Comparison of ENCODE assay signal across 32 mouse cellular contexts in genomic region chr3:146793554-146794257, GRCm38 (mm10). TPM values are rescaled to one million over a fixed set of nuclear protein-coding genes. Genes with fewer than 3 reads are reported as not detected.
DNase-seq lines count a peak whose midpoint lies in the region; ATAC-seq and TF ChIP-seq lines count a peak whose summit lies in the region.
"Had no signal": no experiment of that assay in that cellular context is flagged by ENCODE, and none has a peak within 500 bp of the region (broad histone marks: within the 10 kb centered on the region; RNA-seq: fewer than 3 reads in every experiment).

No protein-coding gene starts in this region.

- H3K4me3 ChIP-seq in MEL (ENCODE audit: control insufficient read depth in 1 of 2, insufficient read depth in 1 of 2, low read depth in 2 of 2, low read length in 2 of 2), result peak overlapping the region; percentile 42 to 44
- no peak overlapping the region for H3K4me3 ChIP-seq in liver, embryonic 13.5 days (replicated peaks)
- no peak overlapping the region for H3K4me3 ChIP-seq in stomach, postnatal 0 days (ENCODE audit: low read depth, low read length)
- H3K4me3 ChIP-seq: embryonic facial prominence, embryonic 12.5 days; forebrain, embryonic 13.5 days; heart, embryonic 10.5 days; heart, embryonic 15.5 days; hindbrain, embryonic 12.5 days; layer of hippocampus, adult 2 months; limb, embryonic 13.5 days; megakaryocyte, embryonic 14.5 days; midbrain, embryonic 13.5 days; neural tube, embryonic 15.5 days had no signal

- peaks cover 0 to 16% of the 10 kb centered on the region in 2 experiments; a peak in 3 of 4 replicates for H3K36me3 ChIP-seq in MEL (ENCODE audit: control insufficient read depth in 1 of 2, insufficient read depth in 2 of 2, low read length in 2 of 2)
- no peaks in the 10 kb centered on the region for H3K36me3 ChIP-seq in liver, embryonic 13.5 days
- H3K36me3 ChIP-seq in stomach, postnatal 0 days (ENCODE audit: control insufficient read depth, insufficient read depth, low read length), result no peaks in the 10 kb centered on the region
- H3K36me3 ChIP-seq: heart, embryonic 10.5 days; hindbrain, embryonic 12.5 days; midbrain, embryonic 13.5 days; neural tube, embryonic 15.5 days had no signal

- H3K4me2 ChIP-seq in liver, embryonic 13.5 days, result peak overlapping the region; percentile 35
- H3K4me2 ChIP-seq in stomach, postnatal 0 days (replicated peaks; ENCODE audit: low read depth), result no peak overlapping the region
- H3K4me2 ChIP-seq: embryonic facial prominence, embryonic 12.5 days; forebrain, embryonic 13.5 days; heart, embryonic 15.5 days; hindbrain, embryonic 12.5 days; limb, embryonic 13.5 days; lung, embryonic 14.5 days; midbrain, embryonic 13.5 days; neural tube, embryonic 15.5 days had no signal

- H3K27ac ChIP-seq in MEL (ENCODE audit: control insufficient read depth, low read depth, low read length), result peak overlapping the region; percentile 74
- H3K27ac ChIP-seq in liver, embryonic 13.5 days, result peak overlapping the region; percentile 29; the same call in 1 of the 2 replicates
- no peak overlapping the region for H3K27ac ChIP-seq in stomach, postnatal 0 days (replicated peaks)
- H3K27ac ChIP-seq: embryonic facial prominence, embryonic 12.5 days; forebrain, embryonic 13.5 days; heart, embryonic 10.5 days; heart, embryonic 15.5 days; hindbrain, embryonic 12.5 days; layer of hippocampus, adult 2 months; limb, embryonic 13.5 days; midbrain, embryonic 13.5 days; neural tube, embryonic 15.5 days had no signal

- peak; percentile 81 for DNase-seq in MEL (ENCODE audit: low read depth, low spot score)
- peak; percentile 30 for DNase-seq in liver, embryonic 13.5 days
- DNase-seq in stomach, postnatal 0 days (ENCODE audit: low spot score), result no peak
- no peak for DNase-seq in lung, adult 18-20 months
- DNase-seq in layer of hippocampus, adult 8-10 months (ENCODE audit: low spot score in 2 of 2), result no peak
- DNase-seq: adrenal gland, postnatal 14 days; cerebellum, adult 11 months; cerebellum, adult 9-10 months; cerebellum, postnatal 36 days; embryo, embryonic 11 days; gastrocnemius, postnatal 14 days; kidney, postnatal 36 days; lung, embryonic 14.5 days; retina, postnatal 1 day; right cerebral cortex, postnatal 25 days; thymus, adult 18-20 months; thymus, postnatal 36 days had no signal

- no peaks in the 10 kb centered on the region for H3K79me2 ChIP-seq in MEL (ENCODE audit: control insufficient read depth, insufficient read depth, low read length, poor library complexity)

- peak overlapping the region; percentile 53 for H3K9ac ChIP-seq in MEL (ENCODE audit: control insufficient read depth, low read depth, low read length, poor library complexity, severe bottlenecking)
- peak overlapping the region; percentile 45 for H3K9ac ChIP-seq in liver, embryonic 13.5 days
- H3K9ac ChIP-seq in stomach, postnatal 0 days (ENCODE audit: low read length), result no peak overlapping the region
- H3K9ac ChIP-seq: embryonic facial prominence, embryonic 12.5 days; forebrain, embryonic 13.5 days; heart, embryonic 15.5 days; hindbrain, embryonic 12.5 days; limb, embryonic 13.5 days; lung, embryonic 14.5 days; midbrain, embryonic 13.5 days; neural tube, embryonic 15.5 days had no signal

- no peak for TF ChIP-seq POLR2A in MEL (IDR thresholded peaks at IDR 0.05; ENCODE audit: control insufficient read depth in 1 of 2, insufficient read depth in 1 of 2, low read depth in 1 of 2, low read length in 2 of 2, poor library complexity in 1 of 2)

- peaks cover 6 to 8% of the 10 kb centered on the region in 2 experiments for H3K4me1 ChIP-seq in MEL (ENCODE audit: control insufficient read depth in 1 of 2, insufficient read depth in 2 of 2, low read length in 2 of 2)
- H3K4me1 ChIP-seq in liver, embryonic 13.5 days (replicated peaks), result peaks cover 20% of the 10 kb centered on the region
- H3K4me1 ChIP-seq in stomach, postnatal 0 days (replicated peaks; ENCODE audit: control insufficient read depth, insufficient read depth), result no peaks in the 10 kb centered on the region
- H3K4me1 ChIP-seq: embryonic facial prominence, embryonic 12.5 days; forebrain, embryonic 13.5 days; heart, embryonic 10.5 days; heart, embryonic 15.5 days; hindbrain, embryonic 12.5 days; limb, embryonic 13.5 days; midbrain, embryonic 13.5 days; neural tube, embryonic 15.5 days had no signal

- no peaks in the 10 kb centered on the region for H3K9me3 ChIP-seq in MEL (replicated peaks; ENCODE audit: insufficient read depth, low read length)
- H3K9me3 ChIP-seq in liver, embryonic 13.5 days (replicated peaks), result no peaks in the 10 kb centered on the region
- no peaks in the 10 kb centered on the region for H3K9me3 ChIP-seq in stomach, postnatal 0 days (ENCODE audit: control insufficient read depth, low read length)
- H3K9me3 ChIP-seq: embryonic facial prominence, embryonic 12.5 days; forebrain, embryonic 13.5 days; heart, embryonic 10.5 days; heart, embryonic 15.5 days; hindbrain, embryonic 12.5 days; limb, embryonic 13.5 days; megakaryocyte, embryonic 14.5 days; midbrain, embryonic 13.5 days; neural tube, embryonic 15.5 days had no signal

- TF ChIP-seq RAD21 in MEL (IDR thresholded peaks at IDR 0.05; ENCODE audit: low read depth, low read length), result no peak

- WGBS in liver, embryonic 13.5 days (ENCODE audit: insufficient replicate concordance), result 33% methylated on average over 12 of the region's 12 CpGs
- 85% methylated on average over 12 of the region's 12 CpGs for WGBS in stomach, postnatal 0 days

- TF ChIP-seq CTCF in MEL (IDR thresholded peaks at IDR 0.05 in 2 of 3, conservative IDR thresholded peaks at IDR 0.05 in 1 of 3; ENCODE audit: control insufficient read depth in 1 of 3, insufficient read depth in 1 of 3, low read depth in 2 of 3, low read length in 3 of 3, poor library complexity in 1 of 3, severe bottlenecking in 1 of 3), result no peak
- TF ChIP-seq CTCF in stomach, postnatal 0 days (IDR thresholded peaks at IDR 0.05; ENCODE audit: low read depth), result no peak

- ATAC-seq in erythroblast, adult 5-6 weeks (replicated peaks; ENCODE audit: low FRiP score, poor library complexity, severe bottlenecking), result peak; percentile 69
- peak; percentile 94 for ATAC-seq in liver, embryonic 13.5 days (ENCODE audit: low read depth)
- peak; percentile 45 for ATAC-seq in megakaryocyte, adult 5-6 weeks (ENCODE audit: poor library complexity, severe bottlenecking)
- ATAC-seq in stomach, postnatal 0 days (ENCODE audit: low FRiP score, low TSS enrichment), result no peak
- ATAC-seq: CD4-positive, CD25-positive, alpha-beta regulatory T cell, adult 4 months; forebrain, embryonic 13.5 days; intestine, embryonic 16.5 days; midbrain, embryonic 13.5 days; Patski had no signal

- H3K27me3 ChIP-seq in MEL (ENCODE audit: control insufficient read depth in 1 of 2, insufficient read depth in 2 of 2, low read length in 2 of 2), result no peaks in the 10 kb centered on the region
- H3K27me3 ChIP-seq in liver, embryonic 13.5 days, result no peaks in the 10 kb centered on the region
- no peaks in the 10 kb centered on the region for H3K27me3 ChIP-seq in stomach, postnatal 0 days (ENCODE audit: control insufficient read depth, insufficient read depth, low read length)
- H3K27me3 ChIP-seq: embryonic facial prominence, embryonic 12.5 days; forebrain, embryonic 13.5 days; heart, embryonic 15.5 days; hindbrain, embryonic 12.5 days; limb, embryonic 13.5 days; megakaryocyte, embryonic 14.5 days; midbrain, embryonic 13.5 days; neural tube, embryonic 15.5 days; Patski had no signal

- peak; percentile 79 to 86 for TF ChIP-seq EP300 in MEL (IDR thresholded peaks at IDR 0.05; ENCODE audit: low read depth in 1 of 2, low read length in 2 of 2)
- no peak for TF ChIP-seq EP300 in stomach, postnatal 0 days (optimal IDR thresholded peaks at IDR 0.05)

TF ChIP-seq in MEL, 35 proteins besides CTCF, POLR2A, EP300 and RAD21 (continues in another document):
- TF ChIP-seq TBP (IDR thresholded peaks at IDR 0.05; ENCODE audit: low read depth, low read length), result peak; percentile 19; the same call in 1 of the 2 replicates
- no peak for TF ChIP-seq USF1 (IDR thresholded peaks at IDR 0.05; ENCODE audit: low read depth, low read length)
- no peak for TF ChIP-seq POLR2AphosphoS5 (IDR thresholded peaks at IDR 0.05; ENCODE audit: borderline replicate concordance, low read depth, low read length)
- 0 out of 2 replicates have a peak, but pooled peaks have one; percentile 26 for TF ChIP-seq MXI1 (IDR thresholded peaks at IDR 0.05; ENCODE audit: low read depth, low read length)
- peak; percentile 74 for TF ChIP-seq SIN3A (IDR thresholded peaks at IDR 0.05; ENCODE audit: low read length)
- TF ChIP-seq SMC3 (IDR thresholded peaks at IDR 0.05; ENCODE audit: low read depth, low read length), result 0 out of 2 replicates have a peak, but pooled peaks have one; percentile 6
- no peak for TF ChIP-seq MEF2A (IDR thresholded peaks at IDR 0.05; ENCODE audit: extremely low read depth, insufficient replicate concordance, low read depth, low read length, poor library complexity, severe bottlenecking)
- peak; percentile 91 for TF ChIP-seq GATA1 (IDR thresholded peaks at IDR 0.05; ENCODE audit: low read depth, low read length)
- TF ChIP-seq ETS1 (IDR thresholded peaks at IDR 0.05; ENCODE audit: low read depth, low read length), result peak; percentile 82

RNA-seq across cellular contexts. Expression of gene Prkacb, which starts 19.1 kb away (rescaled TPM):
- 15.5 and 16.5 TPM in 2 replicates for total RNA-seq in MEL (2012; rRNA removed)
- polyA plus RNA-seq in MEL (2012; ENCODE audit: insufficient read depth in 1 of 2, insufficient read length in 2 of 2, low read depth in 1 of 2, low replicate concordance in 2 of 2, missing spikeins in 1 of 2), result 10 to 100 TPM; 31.8 to 55.6 TPM
- total RNA-seq in erythroblast, adult 5-6 weeks (2015; ENCODE audit: low replicate concordance), result 12.7 and 15.0 TPM in 2 replicates
- total RNA-seq in erythroblast, adult 5-6 weeks (2017; ENCODE audit: low replicate concordance), result 11.0 and 12.8 TPM in 2 replicates
- polyA plus RNA-seq in liver, embryonic 13.5 days (2015; fragmentation: Nextera tagmentation; extraction: Ambion mirVana), result 13.8 and 16.8 TPM in 2 replicates
- total RNA-seq in megakaryocyte, adult 5-6 weeks (2015), result 47.3 and 50.7 TPM in 2 replicates
- 58.2 and 59.8 TPM in 2 replicates for total RNA-seq in megakaryocyte, adult 5-6 weeks (2017)
- 27.8 and 28.8 TPM in 2 replicates for polyA plus RNA-seq in stomach, postnatal 0 days (2015; fragmentation: Nextera tagmentation; extraction: Ambion mirVana)
- 100 to 1,000 TPM; 234 to 268 (median 254) TPM for total RNA-seq in layer of hippocampus, adult 8-10 months (2022)

RNA-seq across cellular contexts. Expression of gene Ttll7, which starts 58.5 kb away (rescaled TPM):
- not detected in 2 replicates for total RNA-seq in MEL (2012; rRNA removed)
- not detected for polyA plus RNA-seq in MEL (2012; ENCODE audit: insufficient read depth in 1 of 2, insufficient read length in 2 of 2, low read depth in 1 of 2, low replicate concordance in 2 of 2, missing spikeins in 1 of 2)
- not detected in 2 replicates for total RNA-seq in erythroblast, adult 5-6 weeks (2015; ENCODE audit: low replicate concordance)
- not detected in 2 replicates for total RNA-seq in erythroblast, adult 5-6 weeks (2017; ENCODE audit: low replicate concordance)
- 0.48 and 0.57 TPM in 2 replicates for polyA plus RNA-seq in liver, embryonic 13.5 days (2015; fragmentation: Nextera tagmentation; extraction: Ambion mirVana)
- not detected in 2 replicates for total RNA-seq in megakaryocyte, adult 5-6 weeks (2015)
- total RNA-seq in megakaryocyte, adult 5-6 weeks (2017), result 0.15 TPM in 1 of 2 replicates, not detected in the other
- 3.0 and 3.1 TPM in 2 replicates for polyA plus RNA-seq in stomach, postnatal 0 days (2015; fragmentation: Nextera tagmentation; extraction: Ambion mirVana)
- total RNA-seq in layer of hippocampus, adult 8-10 months (2022), result 100 to 1,000 TPM; 137 to 145 (median 139) TPM
- polyA plus RNA-seq: CD4-positive, CD25-positive, alpha-beta regulatory T cell, adult 4 months had no signal

Comparison
In these comparisons a context has a peak if more than half of its experiments do, and no peak if none do; other contexts are left out.
1. DNase-seq: peak in MEL (single experiment) and liver, embryonic 13.5 days (single experiment); none in stomach, postnatal 0 days (single experiment), lung, adult 18-20 months (0 of 2) and layer of hippocampus, adult 8-10 months (0 of 2).
2. H3K4me3 ChIP-seq: peak in MEL (2 of 2); none in liver, embryonic 13.5 days (single experiment) and stomach, postnatal 0 days (single experiment).
3. RNA of gene Ttll7, which starts 58.5 kb away (total RNA-seq): 137 to 145 TPM in layer of hippocampus, adult 8-10 months; 0.15 TPM in megakaryocyte, adult 5-6 weeks, not detected in MEL and not detected in erythroblast, adult 5-6 weeks; every median in the first group is over 100 times any median in the second.